Mouse (Mus musculus) cerebellum, adult 9-11 months (tissue): ENCODE results near the gene Klf9.

Experiments used
- DNase-seq: peaks from one replicate; pipeline ENCODE4 v3.0.0; 2022

The Klf9 gene

DNA sequence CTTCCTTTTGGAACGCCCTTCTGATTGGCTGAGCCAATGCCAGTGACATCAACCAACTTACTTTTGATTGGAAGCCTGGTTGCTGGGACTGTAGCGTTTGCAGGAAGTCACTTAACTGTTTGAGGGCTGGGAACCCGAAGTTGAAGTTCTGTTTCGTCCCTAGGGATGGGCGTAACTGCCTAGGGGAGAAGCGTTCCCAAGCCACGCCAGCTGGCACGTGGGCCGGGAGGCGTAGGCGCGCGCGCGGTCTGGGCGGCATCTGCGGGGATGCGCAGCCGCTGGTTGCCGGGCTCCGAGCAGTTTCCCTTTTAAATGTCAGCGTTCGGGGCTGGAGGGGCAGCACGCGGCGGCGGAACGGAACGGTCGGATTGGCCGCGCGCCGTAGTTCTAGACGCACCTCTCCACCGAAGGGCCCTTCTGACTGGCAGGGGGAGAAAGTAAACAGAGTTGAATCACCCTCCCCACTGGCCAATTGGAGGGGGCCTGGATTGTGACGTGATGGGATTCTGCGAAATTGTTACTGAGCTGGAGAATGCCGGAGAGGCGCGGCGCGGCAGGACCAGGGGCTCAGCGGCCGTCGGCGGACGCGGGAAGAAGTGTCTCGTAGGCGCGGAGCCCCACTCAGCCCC lies at the start of gene Klf9:
Gene Klf9 (plus strand): TSS at position 538 of the 629 bp plus-strand sequence.
- peak; percentile 96 for DNase-seq

- no peak for DNase-seq
Observed at GRCm38 (mm10) chr19:23091586-23091985, 49.4 kb upstream of the Klf9 start.

DNA sequence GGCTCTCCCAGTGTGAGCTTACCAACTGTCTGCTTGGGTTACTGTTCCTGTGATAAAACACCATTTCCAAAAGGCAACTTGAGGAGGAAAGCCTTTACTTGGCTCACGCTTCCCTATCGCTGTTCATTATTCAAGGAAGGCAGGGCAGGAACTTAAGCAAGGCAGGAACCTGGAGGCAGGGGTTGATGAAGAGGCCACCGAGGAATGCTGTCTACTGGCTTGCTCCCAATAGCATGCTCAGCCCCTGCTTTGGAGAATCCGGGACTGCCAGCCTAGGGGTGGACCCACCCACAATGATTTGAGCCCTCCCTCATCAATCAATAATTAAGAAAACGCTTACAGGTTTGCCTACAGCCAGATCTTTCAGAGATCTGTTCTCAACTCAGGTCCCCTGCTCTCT lies 47.5 kb upstream of the Klf9 start:
- DNase-seq = no peak

- no peak for DNase-seq
Observed at GRCm38 (mm10) chr19:23094906-23095305, 46.1 kb upstream of the Klf9 start.

GRCm38 (mm10) chr19:23106859-23107258 lies 34.2 kb upstream of the Klf9 start:
- DNase-seq = no peak

DNA sequence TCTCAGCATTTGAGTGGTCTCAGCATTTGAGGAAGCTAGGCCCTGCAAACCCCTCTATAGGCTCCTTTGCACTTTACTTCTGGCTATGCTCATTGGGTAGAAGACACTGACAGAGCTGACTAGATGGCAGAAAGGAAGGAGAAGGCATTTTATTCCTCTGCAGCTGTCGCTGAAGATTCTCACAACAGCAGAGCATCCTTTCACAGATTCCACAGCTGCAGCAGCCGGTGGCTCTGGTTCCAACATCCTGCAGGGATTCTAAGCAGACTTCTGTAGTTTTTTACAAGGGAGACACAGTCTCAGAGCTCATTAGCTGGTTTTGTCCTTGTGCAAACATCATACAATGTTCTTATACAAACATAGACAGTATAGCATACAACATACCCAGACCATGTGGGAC lies 33.7 kb upstream of the Klf9 start:
- no peak for DNase-seq

- DNase-seq = no peak
Observed at GRCm38 (mm10) chr19:23121875-23122274, 19.2 kb upstream of the Klf9 start.

DNA sequence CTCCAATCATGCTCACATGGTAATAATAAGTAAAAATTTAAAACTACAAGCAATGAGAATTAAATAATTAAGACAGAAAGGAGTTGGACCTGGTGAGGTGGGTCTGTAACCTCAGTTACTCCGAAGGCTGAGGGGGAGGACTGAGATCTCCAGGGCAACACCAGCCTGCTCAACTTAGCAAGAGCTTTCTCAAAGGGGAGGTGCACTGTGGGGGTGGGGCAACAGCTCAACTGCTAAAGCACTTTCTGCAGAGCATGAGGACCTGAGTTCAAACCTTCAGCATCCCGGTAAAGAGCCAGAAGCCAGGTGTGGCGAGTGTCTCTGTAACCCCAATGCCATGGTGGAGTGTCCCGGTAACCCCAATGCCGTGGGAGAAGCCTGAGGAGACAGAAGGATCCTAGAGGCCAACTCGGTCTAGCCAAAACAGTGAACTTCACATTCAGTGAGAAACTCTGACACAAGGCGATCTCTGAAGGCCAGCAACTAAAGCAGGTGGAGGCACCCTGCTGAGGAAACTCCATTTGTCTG lies 16.9 kb upstream of the Klf9 start:
- DNase-seq = no peak

DNA sequence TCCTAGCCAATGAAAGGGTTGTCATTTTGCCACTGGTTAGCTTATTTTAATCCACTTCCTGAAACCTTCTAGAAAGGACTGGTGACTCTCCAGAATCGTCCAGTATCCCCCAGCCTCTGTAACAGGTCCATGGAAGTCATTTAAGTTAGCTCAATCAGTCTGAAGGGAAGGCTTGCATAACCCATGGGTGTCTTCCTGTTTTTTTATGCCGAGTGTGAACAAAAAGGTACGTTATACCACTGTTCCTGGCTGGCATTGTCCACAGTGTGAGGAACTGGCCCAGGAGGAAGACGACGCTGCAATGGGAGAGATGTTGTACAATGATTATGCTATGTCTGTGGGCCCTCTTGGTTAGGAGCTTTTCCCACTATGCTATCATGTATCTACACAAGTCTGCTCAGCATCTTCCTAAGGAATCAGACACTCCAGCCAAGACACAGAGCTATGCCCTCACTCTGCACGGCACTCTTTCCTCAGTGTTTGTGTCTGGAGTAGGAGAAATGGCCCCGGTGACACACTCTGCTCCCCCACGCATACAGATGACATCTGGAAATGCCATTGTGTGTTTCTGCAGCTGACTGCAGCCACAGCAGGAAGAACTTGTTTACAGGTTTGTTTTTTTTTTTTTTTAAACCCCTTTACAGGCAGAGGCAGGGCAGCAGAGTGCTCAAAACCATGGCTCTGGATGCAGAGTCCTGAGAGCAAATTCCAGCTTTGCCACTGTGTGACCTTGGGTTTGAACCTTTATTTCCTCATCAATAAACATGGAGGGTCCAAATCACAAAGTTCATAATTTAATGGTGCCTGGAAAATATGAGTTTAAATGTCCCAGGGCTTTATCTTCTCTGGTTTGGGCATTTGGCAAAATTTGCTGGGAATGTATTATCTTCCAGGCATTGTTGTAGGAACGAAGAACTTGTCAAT lies 15.5 kb upstream of the Klf9 start:
- no peak for DNase-seq

DNA sequence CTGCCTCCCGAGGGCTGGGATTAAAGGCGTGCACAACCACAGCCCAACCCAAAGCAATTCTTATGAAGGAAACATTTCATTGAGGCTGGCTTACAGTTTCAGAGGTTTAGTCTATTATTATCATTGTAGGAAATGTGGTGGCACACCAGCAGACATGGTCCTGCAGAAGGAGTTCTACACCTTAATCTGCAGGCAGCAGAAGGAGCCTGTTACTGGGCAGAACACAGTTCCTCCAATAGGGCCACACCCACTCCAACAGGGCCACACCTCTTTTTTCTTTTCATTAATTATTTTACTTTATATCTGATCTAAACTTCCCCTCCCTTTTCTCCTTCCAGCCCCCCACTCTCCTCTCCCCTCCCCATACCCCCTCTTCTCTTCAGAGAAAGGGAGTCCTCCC lies 11.1 kb upstream of the Klf9 start:
- DNase-seq = no peak

- peak; percentile 59 for DNase-seq
Observed at GRCm38 (mm10) chr19:23132106-23132635, 8.9 kb upstream of the Klf9 start.

DNA sequence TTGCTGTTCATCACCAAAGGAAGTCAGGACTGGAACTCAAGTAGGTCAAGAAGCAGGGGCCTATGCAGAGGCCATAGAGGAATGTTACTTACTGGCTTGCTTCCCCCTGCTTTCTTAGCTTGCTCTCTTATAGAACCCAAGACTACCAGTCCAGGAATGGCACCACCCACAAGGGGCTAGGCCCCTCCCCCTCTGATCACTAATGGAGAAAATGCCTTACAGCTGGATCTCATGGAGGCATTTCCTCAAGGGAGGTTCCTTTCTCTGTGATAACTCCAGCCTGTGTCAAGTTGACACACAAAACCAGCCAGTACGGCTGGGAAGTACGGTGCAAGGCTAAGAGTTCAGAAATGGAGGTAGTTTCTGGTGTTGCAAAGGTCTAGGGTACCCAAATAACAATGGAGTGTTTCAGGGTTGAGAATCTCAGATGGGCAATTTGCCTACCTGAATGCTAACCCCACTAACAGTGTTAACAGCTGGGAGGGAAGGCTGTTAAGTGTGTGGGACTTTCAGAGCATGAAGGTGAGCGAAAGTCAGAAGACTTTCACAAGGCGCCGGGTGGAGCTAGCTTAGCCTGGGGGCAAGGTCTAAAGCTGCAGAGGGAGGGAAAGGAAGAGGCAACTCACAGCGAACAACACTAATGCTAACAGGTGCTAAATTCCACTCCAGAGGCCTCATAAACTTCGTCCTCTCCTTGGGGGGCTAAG lies 8.2 kb upstream of the Klf9 start:
- DNase-seq = peak; percentile 55

DNA sequence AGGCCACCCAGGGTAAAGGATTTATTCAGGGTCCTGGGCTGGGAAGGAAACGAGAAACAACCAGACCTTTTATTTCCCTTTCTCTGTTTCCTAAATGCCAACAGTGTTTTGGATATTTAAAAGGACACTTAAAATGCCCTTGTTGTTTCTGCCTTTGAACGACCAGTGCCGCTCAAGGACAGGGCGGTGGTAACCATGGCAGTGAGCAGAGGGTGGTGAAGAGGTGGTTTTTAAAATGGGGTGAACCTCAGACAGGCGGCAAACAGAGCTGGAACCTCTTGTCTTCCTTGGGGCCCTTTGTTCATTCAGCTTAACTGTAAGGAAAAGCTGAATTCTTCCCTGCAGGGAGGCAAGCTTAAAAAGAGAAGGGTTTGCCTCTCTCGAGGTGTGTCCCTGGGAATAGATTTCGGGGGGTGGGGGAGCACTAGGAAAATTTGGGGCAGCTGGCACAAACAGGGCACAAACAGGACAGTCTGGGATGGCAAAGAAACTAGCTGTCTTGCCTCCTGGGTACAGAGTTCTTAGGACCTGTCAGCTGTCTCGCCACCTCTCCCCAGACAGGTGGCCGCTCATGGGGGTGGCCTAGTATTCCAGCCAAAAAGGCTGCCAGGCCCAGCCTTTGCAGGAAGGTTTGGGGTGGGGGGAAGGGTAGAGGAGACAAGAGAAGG lies 7.5 kb upstream of the Klf9 start:
- no peak for DNase-seq

DNA sequence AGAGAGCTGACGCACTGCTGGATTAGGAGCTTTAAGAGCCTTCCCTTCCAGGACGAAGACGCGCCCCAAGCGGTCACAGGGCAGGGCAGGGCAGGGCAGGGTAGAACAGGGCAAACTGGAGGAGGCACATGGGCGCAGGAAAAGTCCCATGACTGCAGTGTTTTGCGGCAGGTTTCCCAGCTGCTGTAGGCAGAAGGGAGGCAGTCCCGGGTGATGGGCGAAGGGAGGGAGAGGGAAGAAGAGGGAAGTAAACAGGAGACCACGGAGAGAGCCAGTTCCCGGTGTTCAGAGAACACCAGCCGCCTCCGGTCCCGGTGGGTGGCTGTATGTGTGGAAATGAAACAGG lies 7.0 kb upstream of the Klf9 start:
- DNase-seq = peak; percentile 94

DNA sequence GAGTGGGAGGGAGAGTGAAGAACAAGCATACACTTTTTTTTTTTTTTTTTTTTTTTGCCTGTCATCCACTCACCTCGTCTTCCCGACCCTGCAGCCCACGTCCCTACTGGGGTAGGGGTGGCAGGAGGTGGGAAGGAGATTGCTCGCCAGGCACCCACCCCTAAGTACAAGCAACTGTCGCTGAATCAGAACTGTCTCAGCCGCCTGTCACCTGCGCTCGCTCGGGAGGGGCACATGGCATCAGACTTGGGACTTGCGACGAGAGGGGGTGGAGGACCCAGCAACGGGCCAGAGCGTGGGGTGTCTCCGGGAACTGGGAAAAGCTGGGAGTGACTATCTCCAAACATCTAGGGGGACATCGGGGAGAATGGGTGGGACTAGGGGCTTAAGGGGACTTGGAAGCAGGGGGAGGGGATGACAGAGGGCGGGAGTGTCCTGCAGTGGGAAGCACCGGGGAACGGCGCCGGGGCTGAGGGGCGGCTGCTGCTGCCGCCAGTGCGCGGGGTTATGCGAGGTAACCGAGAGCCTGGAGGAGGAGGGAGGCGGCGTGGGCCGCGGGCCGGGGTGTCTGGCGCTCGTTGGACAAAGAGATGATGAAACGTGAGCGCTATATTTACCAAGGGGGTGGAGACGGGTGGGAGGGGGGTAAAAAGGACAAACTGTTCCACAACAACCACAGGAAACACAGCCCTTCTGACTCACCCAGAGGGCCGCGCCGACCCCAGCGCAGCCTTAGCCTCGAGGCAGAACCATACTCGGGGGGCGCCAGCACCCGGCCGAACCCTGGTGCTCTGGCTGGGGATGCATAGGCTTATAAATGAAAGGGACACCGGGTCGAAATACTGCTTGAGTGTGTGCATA lies 6.4 kb upstream of the Klf9 start:
- peak; percentile 93 for DNase-seq

- DNase-seq = peak; percentile 95
Observed at GRCm38 (mm10) chr19:23135349-23136201, 5.5 kb upstream of the Klf9 start.

- peak; percentile 99 for DNase-seq
Observed at GRCm38 (mm10) chr19:23136202-23136850, 4.7 kb upstream of the Klf9 start.

- DNase-seq = no peak
Observed at GRCm38 (mm10) chr19:23137295-23137694, 3.7 kb upstream of the Klf9 start.

DNA sequence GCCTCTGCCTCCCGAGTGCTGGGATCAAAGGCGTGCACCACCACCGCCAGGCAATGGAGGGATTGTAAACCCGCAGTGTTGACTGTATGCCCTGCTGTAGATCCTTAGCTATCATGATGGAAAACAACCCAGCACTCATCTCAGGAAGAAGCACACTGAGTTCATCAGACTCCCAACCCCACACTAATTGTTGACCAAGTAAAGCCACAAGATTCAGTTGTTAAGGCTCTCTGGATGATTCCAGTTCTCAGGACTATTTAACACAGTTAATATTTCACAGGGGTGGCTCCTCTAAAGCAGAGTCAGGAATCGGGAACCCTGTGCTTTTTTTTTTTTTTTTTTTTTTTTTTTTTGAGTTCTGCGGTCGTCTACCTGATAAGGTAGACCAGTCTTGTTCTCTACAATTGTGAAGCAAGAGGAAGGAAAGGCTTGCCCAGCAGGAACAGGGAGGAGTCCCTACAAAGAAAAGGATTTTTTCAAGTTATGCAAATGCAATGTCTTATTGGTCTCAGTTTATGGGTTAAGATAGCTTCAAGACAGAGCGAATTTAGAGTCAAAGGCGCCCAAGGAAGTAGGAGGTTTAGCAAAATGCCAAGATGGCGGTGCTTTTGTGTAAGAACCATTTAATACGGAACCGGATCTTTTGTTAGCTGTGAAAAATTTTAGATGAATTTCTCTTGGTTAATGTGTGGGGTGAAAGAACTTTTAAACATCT lies 1.1 kb upstream of the Klf9 start:
- DNase-seq = peak; percentile 34
